Mouse (Mus musculus) spleen, adult 18-20 months (tissue): Measurements from ENCODE around the gene Myt1l.
A peak's percentile ranks its signal among the peaks of the same experiment; 100 is the strongest.

Source experiments
- DNase-seq, 2 experiments: peaks; one replicate each; pipeline ENCODE4 v3.0.0; 2022; ENCODE audit warnings: mixed read lengths in 2 of 2

The Myt1l gene

DNA sequence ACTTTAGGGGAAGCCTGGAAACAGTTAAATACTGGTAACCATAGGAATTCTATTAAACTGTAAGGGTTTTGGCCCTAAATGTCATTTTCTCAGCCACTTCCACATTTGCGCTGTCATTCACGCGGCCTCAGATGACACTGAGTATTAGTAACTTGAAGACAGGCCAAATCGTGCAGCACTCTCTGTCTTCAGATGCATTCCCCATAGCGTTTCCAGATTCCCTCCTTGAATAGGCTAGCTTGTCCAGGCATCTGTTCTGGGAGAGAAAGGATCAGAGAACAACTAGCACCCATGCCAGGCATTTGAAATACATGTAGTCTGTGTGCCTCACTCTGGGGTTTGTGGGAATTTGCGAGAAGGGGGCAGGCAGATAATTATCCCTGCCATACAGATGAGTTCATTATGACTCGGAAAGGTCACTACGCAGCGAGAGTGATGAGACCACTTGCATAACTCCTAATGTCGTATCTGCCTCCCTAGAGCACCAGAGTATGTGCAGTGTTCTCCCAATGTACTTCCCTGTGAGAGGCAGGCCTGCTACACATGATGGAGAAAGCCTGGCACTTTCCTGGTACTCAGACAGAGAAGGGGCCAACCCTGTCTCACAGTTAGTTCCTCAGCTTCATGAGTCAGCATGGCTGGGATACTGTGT lies 295.7 kb downstream of the Myt1l start:
- no peak for DNase-seq

GRCm38 (mm10) chr12:29830571-29830970 lies 302.4 kb downstream of the Myt1l start:
- DNase-seq: no peak

DNA sequence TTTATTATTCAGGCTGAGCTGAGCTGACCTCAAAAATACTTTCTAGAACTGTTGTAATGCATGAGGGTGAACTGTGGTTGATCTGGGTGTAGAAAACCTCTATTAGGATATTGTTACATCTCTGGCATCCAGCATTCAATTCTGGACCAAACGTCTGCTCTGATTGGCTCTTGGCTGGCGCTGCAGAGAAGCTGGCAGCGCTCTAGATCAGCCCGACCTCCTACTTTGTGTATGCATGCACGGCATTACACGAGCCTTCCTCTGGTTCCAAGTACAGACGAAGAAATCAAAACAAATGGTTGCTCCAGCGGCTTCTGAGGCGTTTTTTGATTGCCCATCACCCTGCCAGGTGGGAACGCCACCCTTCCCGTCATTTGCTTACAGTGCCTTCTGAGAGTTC lies 303.2 kb downstream of the Myt1l start:
- no peak for DNase-seq

GRCm38 (mm10) chr12:29837301-29837791 lies 309.2 kb downstream of the Myt1l start:
- DNase-seq: no peak

- no peak for DNase-seq
Measured at GRCm38 (mm10) chr12:29838421-29838820, 310.2 kb downstream of the Myt1l start.

DNA sequence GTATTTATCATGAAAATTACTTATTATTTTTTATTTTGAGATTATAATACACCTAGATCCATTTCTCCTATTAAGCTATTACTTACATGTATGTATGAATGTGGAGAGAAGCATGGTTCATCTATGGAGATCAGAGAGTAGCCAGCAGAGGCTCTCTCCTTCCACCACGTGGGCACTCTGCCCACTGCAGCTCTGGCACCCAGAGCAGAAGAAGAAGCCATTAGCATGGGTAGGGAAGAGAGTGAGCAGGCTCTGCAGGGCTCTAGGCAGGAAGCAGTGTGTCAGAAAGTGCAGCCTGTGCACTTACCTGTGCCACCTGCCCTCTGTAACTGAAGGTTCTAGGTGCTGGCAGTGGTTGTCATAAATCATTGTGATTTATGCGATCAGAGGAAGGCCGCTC lies 321.8 kb downstream of the Myt1l start:
- DNase-seq: no peak

GRCm38 (mm10) chr12:29854151-29854585 lies 326.0 kb downstream of the Myt1l start:
- DNase-seq: no peak

DNA sequence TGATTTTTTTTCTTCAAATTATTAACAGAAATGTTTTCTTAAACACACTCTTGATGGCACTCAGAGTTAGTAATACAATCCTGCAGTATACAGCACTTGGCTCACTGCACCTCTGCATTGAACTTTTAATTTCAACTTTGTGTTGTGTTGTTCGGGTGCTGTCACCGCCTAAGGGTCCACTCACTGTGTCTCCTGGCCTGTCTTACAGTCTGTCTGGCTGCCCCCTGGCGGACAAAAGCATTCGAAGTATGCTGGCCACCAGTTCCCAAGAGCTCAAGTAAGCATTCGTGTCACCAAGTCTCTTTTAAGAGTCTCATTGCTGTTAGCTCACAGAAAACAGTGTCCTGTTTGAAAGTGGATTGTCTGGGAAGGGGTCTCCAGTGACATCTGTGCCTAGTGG lies 326.8 kb downstream of the Myt1l start:
- no peak for DNase-seq

DNA sequence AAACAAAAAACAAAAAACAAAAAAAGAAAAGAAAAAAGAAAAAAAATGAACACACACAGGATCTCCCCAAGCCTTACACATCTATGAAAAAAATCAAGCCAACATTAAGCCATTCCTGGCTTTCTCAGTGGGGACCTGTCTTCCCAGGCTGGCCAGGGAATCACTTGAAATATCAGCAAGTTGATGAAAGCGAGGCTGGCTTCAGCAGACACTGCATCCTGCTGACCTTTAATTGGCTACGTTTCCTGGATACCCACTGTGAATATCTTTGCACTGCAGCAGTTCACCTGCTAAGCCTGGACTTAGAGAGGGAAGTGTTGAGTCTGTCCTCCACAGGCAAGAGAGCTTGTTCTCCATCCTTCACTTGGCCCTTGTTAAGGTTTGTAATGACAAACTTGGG lies 332.8 kb downstream of the Myt1l start:
- DNase-seq: no peak

GRCm38 (mm10) chr12:29868295-29868694 lies 340.1 kb downstream of the Myt1l start:
- DNase-seq: no peak

- DNase-seq: no peak
Measured at GRCm38 (mm10) chr12:29868781-29869180, 340.6 kb downstream of the Myt1l start.

DNA sequence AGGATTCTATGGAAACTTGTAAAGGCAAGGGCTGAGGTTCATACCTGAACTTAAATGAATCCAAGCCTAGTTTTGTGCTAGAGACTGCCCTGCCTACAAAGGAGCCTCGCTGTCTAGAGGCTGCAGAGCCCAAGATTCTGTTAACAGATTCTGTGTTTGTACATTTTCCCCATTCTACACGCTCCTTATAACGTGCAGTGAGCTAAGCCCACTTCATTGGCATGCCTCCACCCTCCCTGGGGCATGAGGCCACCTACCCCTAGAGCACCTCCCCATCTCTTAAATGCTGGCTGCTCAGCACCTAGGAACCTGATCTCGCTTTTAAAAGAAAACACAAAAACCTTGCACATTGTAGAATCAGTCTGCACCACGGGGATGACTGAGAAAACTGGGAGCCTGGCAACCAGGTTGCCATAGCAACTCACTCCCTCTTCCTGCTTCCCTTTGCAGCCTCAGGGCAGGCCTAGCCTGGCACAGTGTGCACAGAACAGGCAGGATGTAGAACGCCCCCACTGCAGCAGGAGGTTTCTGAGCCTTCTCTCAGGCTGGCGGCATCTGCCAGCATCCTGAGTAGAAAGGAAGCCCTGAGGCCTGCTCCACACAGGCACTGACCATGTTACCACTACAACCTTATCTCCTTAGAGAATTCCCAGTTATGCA lies 344.1 kb downstream of the Myt1l start:
- DNase-seq: no peak

GRCm38 (mm10) chr12:29873281-29873772 lies 345.1 kb downstream of the Myt1l start:
- DNase-seq: no peak

- DNase-seq: no peak
Measured at GRCm38 (mm10) chr12:29877977-29878376, 349.8 kb downstream of the Myt1l start.

- peak in 1 of 2 experiments; percentile 7 for DNase-seq
Measured at GRCm38 (mm10) chr12:29882871-29883617, 354.9 kb downstream of the Myt1l start.

DNA sequence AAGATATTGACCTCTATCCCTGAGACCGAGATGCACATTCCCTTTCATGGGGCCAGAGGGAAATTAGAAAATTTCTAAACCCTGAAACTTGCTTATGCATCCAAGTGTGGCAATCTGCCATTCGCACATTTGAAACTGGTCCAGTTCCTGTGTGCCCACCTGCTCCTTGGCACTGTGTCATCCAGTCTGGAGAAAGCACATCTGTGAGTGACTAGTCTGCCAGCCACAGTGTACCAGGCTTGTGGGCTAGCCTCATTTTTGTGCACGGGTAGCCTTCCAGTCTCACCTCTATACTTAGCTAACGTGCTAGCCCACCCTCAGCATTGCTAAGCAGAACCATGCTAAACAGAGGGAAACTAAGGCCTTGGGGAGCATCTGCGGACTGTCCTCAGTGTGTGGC lies 356.2 kb downstream of the Myt1l start:
- no peak for DNase-seq

DNA sequence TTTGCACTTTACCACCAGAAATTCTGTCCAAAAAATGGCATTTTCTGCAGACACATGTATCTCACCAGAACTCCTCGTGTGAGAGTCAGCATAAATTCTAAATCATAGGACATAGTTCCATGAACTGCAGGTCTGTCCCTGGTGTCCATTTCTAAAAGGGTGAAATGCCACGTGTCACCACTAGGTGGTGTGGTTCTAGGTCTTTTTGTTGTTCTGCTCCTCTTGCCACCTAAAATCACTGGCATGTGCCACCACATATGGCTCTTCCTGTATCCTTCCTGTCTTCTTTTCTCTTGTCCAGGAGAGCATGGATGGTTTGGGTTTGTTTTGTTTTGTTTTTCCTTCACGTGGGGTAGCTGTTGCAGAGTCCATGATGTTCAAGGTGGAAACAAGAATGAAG lies 366.5 kb downstream of the Myt1l start:
- no peak for DNase-seq

GRCm38 (mm10) chr12:29897533-29898085 lies 369.4 kb downstream of the Myt1l start:
- DNase-seq: no peak

- no peak for DNase-seq
Measured at GRCm38 (mm10) chr12:29904101-29904874, 376.1 kb downstream of the Myt1l start.

DNA sequence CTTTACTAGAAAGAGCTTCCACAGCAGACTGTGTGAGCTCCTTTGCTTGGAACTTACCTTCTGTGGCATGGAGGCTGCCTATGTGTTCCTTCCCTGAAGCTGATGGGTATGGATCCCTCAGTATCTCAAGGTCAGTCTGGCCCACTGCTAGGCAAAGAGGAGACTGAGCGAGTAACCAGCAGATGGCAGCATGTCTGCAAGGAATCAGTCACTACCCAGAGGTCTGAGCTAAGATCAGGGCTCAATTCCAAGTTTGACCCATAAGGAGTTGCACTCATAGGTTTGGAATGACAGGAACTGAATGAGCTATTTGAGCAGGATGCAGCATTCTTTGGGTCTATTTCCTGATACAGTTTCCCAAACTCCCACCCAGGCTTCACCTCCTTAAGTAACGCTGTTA lies 378.9 kb downstream of the Myt1l start:
- no peak for DNase-seq

- DNase-seq: no peak
Measured at GRCm38 (mm10) chr12:29916139-29916538, 388.0 kb downstream of the Myt1l start.

- DNase-seq: no peak
Measured at GRCm38 (mm10) chr12:29916807-29917206, 388.6 kb downstream of the Myt1l start.
